27 mouse cellular contexts compared by ENCODE assay signal in genomic region chr6:73497321-73497720, GRCm38 (mm10). TPM values are rescaled to one million over a fixed set of nuclear protein-coding genes. Genes with fewer than 3 reads are reported as not detected.
A peak's percentile ranks its signal among the peaks of the same experiment; 100 is the strongest.
DNase-seq lines count a peak whose midpoint lies in the region; ATAC-seq and TF ChIP-seq lines count a peak whose summit lies in the region.
"Had no signal": no experiment of that assay in that cellular context is flagged by ENCODE, and none has a peak within 500 bp of the region (broad histone marks: within the 10 kb centered on the region; RNA-seq: fewer than 3 reads in every experiment).

No protein-coding gene starts in this region.

- no peaks in the 10 kb centered on the region for H3K36me3 ChIP-seq in hindbrain, embryonic 12.5 days
- H3K36me3 ChIP-seq in hindbrain, embryonic 10.5 days, result no peaks in the 10 kb centered on the region
- no peaks in the 10 kb centered on the region for H3K36me3 ChIP-seq in forebrain, embryonic 15.5 days
- H3K36me3 ChIP-seq: heart, embryonic 13.5 days; limb, embryonic 15.5 days had no signal

- no peaks in the 10 kb centered on the region for H3K27me3 ChIP-seq in hindbrain, embryonic 12.5 days
- H3K27me3 ChIP-seq in hindbrain, embryonic 10.5 days (ENCODE audit: insufficient read depth, poor library complexity, severe bottlenecking), result no peaks in the 10 kb centered on the region
- no peaks in the 10 kb centered on the region for H3K27me3 ChIP-seq in forebrain, embryonic 15.5 days
- H3K27me3 ChIP-seq: heart, embryonic 13.5 days; limb, embryonic 15.5 days had no signal

- H3K4me2 ChIP-seq in hindbrain, embryonic 12.5 days (replicated peaks), result no peak overlapping the region
- no peak overlapping the region for H3K4me2 ChIP-seq in forebrain, embryonic 15.5 days (replicated peaks)
- H3K4me2 ChIP-seq: heart, embryonic 13.5 days; limb, embryonic 15.5 days had no signal

- H3K27ac ChIP-seq in hindbrain, embryonic 12.5 days, result no peak overlapping the region
- H3K27ac ChIP-seq in hindbrain, embryonic 10.5 days, result no peak overlapping the region
- H3K27ac ChIP-seq in forebrain, embryonic 15.5 days (replicated peaks), result 0 out of 2 replicates have a peak overlapping the region, but pooled peaks have one; percentile 5
- H3K27ac ChIP-seq: heart, embryonic 13.5 days; limb, embryonic 15.5 days; stomach, postnatal 0 days had no signal

- TF ChIP-seq POLR2A in brain, embryonic 14.5 days (IDR thresholded peaks at IDR 0.05; ENCODE audit: borderline replicate concordance, extremely low read depth, insufficient read depth, insufficient read length, poor library complexity, severe bottlenecking), result no peak

- no peaks in the 10 kb centered on the region for H3K9me3 ChIP-seq in hindbrain, embryonic 12.5 days (replicated peaks)
- no peaks in the 10 kb centered on the region for H3K9me3 ChIP-seq in hindbrain, embryonic 10.5 days
- H3K9me3 ChIP-seq in forebrain, embryonic 15.5 days, result no peaks in the 10 kb centered on the region
- H3K9me3 ChIP-seq: heart, embryonic 13.5 days; limb, embryonic 15.5 days had no signal

- peak; percentile 61 for ATAC-seq in hindbrain, embryonic 12.5 days (ENCODE audit: low FRiP score)
- ATAC-seq in forebrain, embryonic 15.5 days (replicated peaks), result peak; percentile 75
- no peak for ATAC-seq in cerebellum, adult (ENCODE audit: insufficient number of reproducible peaks, low FRiP score, low TSS enrichment)

- WGBS in hindbrain, embryonic 12.5 days, result 39% methylated on average over 2 of the region's 2 CpGs
- WGBS in hindbrain, embryonic 10.5 days, result 74% methylated on average over 2 of the region's 2 CpGs
- 28% methylated on average over 2 of the region's 2 CpGs for whole genome bisulfite sequencing in forebrain, embryonic 15.5 days

- DNase-seq in hindbrain, embryonic 10.5 days (ENCODE audit: low spot score), result no peak
- peak; percentile 78 for DNase-seq in brain, embryonic 14.5 days (ENCODE audit: low read depth)
- DNase-seq in mesoderm, embryonic 11.5 days (ENCODE audit: low read depth, low spot score), result peak; percentile 2
- DNase-seq in adrenal gland, postnatal 10 days, result no peak
- DNase-seq in Muller cell, postnatal 12 days (ENCODE audit: inconsistent ontology term), result no peak
- DNase-seq: B cell, adult 2 months; cerebellum, adult 9-11 months; heart, adult 18-20 months; kidney, adult 9 months; kidney, postnatal 25 days; lung, postnatal 14 days had no signal

- H3K9ac ChIP-seq in hindbrain, embryonic 12.5 days, result no peak overlapping the region
- no peak overlapping the region for H3K9ac ChIP-seq in forebrain, embryonic 15.5 days (replicated peaks)
- H3K9ac ChIP-seq: heart, embryonic 13.5 days; limb, embryonic 15.5 days had no signal

- no peak overlapping the region for H3K4me3 ChIP-seq in hindbrain, embryonic 12.5 days
- no peak overlapping the region for H3K4me3 ChIP-seq in hindbrain, embryonic 10.5 days
- no peak overlapping the region for H3K4me3 ChIP-seq in forebrain, embryonic 15.5 days
- H3K4me3 ChIP-seq: heart, embryonic 13.5 days; limb, embryonic 15.5 days had no signal

- no peak for TF ChIP-seq CTCF in brain, embryonic 14.5 days (IDR thresholded peaks at IDR 0.05; ENCODE audit: borderline replicate concordance, extremely low read depth, insufficient read depth, insufficient read length)

- H3K4me1 ChIP-seq in hindbrain, embryonic 12.5 days, result no peaks in the 10 kb centered on the region
- H3K4me1 ChIP-seq in hindbrain, embryonic 10.5 days (replicated peaks), result no peaks in the 10 kb centered on the region
- peaks cover 7% of the 10 kb centered on the region; the same call in 1 of the 2 replicates for H3K4me1 ChIP-seq in forebrain, embryonic 15.5 days
- H3K4me1 ChIP-seq: heart, embryonic 13.5 days; limb, embryonic 15.5 days had no signal

RNA-seq across cellular contexts. Expression of gene 4931417E11Rik, which starts 27.9 kb away (rescaled TPM):
- polyA plus RNA-seq in hindbrain, embryonic 12.5 days (2016; fragmentation: Nextera tagmentation; extraction: Ambion mirVana), result not detected in 2 replicates
- not detected in 2 replicates for polyA plus RNA-seq in hindbrain, embryonic 10.5 days (2016; fragmentation: Nextera tagmentation; extraction: Ambion mirVana)
- polyA plus RNA-seq in brain, embryonic 14.5 days (2012; rRNA removed), result not detected in 2 replicates
- not detected in 2 replicates for polyA plus RNA-seq in forebrain, embryonic 15.5 days (2015; fragmentation: Nextera tagmentation; extraction: Ambion mirVana)
- not detected for total RNA-seq in adrenal gland, postnatal 10 days (2021)
- total RNA-seq: adrenal gland, postnatal 4 days; gastrocnemius, adult 18-20 months; heart, adult 18-20 months; heart, postnatal 25 days; layer of hippocampus, adult 8-10 months; left cerebral cortex, postnatal 25 days; megakaryocyte, adult 5-6 weeks had no signal
- polyA plus RNA-seq: embryonic facial prominence, embryonic 14.5 days; heart, embryonic 13.5 days; intestine, embryonic 14.5 days; limb, embryonic 15.5 days; liver, embryonic 16.5 days; stomach, postnatal 0 days; thymus, postnatal 0 days had no signal

Comparison
In these comparisons a context has a peak if more than half of its experiments do, and no peak if none do; other contexts are left out.
1. DNase-seq: peak in brain, embryonic 14.5 days (single experiment) and mesoderm, embryonic 11.5 days (single experiment); none in hindbrain, embryonic 10.5 days (single experiment), adrenal gland, postnatal 10 days (single experiment) and Muller cell, postnatal 12 days (single experiment).